Mouse (Mus musculus) MEL (cell line): Measurements from ENCODE around the gene Dntt.

Experiments
- RAD21 ChIP-seq: IDR thresholded peaks from 2 replicates; pipeline ENCODE4 v1.6.1; 2011; ENCODE audit warnings: mild to moderate bottlenecking, low read depth, low read length, improper control_type of control experiment
- UBTF ChIP-seq: IDR thresholded peaks from 2 replicates; pipeline ENCODE4 v1.6.1; 2012; ENCODE audit warnings: low read depth, mild to moderate bottlenecking, inconsistent platforms, low read length, improper control_type of control experiment, moderate library complexity, borderline replicate concordance; ENCODE audit not compliant: insufficient read depth

GRCm38 (mm10) chr19:41011676-41012075 is 17.4 kb upstream of the Dntt start:
- TF ChIP-seq RAD21 = no peak
- TF ChIP-seq UBTF = no peak
